Mouse (Mus musculus): ENCODE data around the gene Selenos.
A peak's percentile ranks its signal among the peaks of the same experiment; 100 is the strongest.

Gene Selenos

GRCm38 (mm10) chr7:66079364-66080230, at the start of gene Selenos:
Gene Selenos (plus strand): TSS chr7:66079649.
- peak; percentile 97 to 98 for DNase-seq (ENCODE audit: inconsistent age in 2 of 2, low spot score in 1 of 2)

GRCm38 (mm10) chr7:66036809-66037208, 42.6 kb upstream of the Selenos start:
- no peak for DNase-seq (ENCODE audit: inconsistent age in 2 of 2, low spot score in 1 of 2)

GRCm38 (mm10) chr7:66038261-66038660, 41.2 kb upstream of the Selenos start:
- DNase-seq (ENCODE audit: inconsistent age in 2 of 2, low spot score in 1 of 2): peak in 1 of 2 experiments; percentile 40

GRCm38 (mm10) chr7:66038730-66039129, 40.7 kb upstream of the Selenos start:
- peak in 1 of 2 experiments; percentile 19 for DNase-seq (ENCODE audit: inconsistent age in 2 of 2, low spot score in 1 of 2)

DNA sequence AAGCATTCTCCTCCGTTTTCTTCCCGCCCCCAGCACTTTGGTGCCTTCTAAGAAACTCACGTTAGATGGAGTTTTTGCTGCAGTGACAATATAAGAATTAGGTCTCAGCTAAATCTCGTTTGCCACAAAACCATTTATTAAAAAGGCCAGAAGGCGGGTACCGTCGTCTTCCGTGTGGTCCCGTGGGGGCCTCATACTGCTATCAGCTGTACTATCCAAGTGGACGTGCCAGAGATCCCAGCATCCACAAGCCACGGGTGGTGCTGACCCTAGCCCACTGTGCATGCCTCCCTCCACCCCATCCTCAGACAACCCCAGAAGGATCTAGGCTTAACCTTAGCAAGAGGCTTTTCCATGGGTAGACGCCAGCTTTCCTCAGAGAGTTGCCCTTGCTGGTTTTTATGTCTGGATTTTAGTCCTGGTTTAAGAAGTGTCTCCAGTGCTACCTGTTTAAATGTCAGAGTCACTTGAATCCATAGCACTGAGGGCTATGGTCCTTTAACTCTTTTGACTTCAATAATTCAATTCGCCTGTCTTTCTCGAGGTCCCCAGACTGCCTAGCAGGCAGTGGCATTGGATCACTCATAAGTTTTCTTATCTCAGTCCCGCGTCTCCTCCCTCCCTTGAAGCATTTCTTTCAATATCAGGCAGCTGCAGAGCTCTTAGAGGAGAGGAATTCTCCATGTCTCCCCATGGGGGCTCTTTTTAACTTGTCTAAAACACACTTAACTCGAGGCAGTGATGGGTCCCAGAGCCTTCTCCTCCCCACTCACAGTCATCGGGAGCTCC, 39.2 kb upstream of the Selenos start:
- no peak for DNase-seq (ENCODE audit: inconsistent age in 2 of 2, low spot score in 1 of 2)

GRCm38 (mm10) chr7:66043552-66044459, 35.6 kb upstream of the Selenos start, which contains the start of gene Gm45213:
Gene Gm45213 (plus strand): TSS chr7:66043602.
- DNase-seq (ENCODE audit: inconsistent age in 2 of 2, low spot score in 1 of 2): no peak

DNA sequence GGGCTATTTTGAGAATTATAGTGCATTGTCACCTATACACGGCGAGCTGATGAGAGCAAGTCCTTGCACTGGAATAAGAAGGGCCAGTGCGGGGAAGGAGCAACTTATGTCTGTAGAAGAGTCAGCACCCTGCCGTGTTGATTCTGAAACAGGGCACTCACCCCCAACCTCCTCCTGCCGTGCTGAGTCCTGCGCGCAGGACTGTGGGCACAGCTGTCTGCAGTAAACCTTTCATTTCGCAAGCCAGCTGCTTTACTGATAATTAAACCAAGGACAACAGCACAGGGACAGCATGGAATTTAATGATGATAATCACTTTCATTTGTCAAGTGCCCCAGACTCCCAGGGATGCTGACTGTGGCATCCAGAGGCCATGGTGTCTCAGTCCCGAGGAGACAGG, 34.8 kb upstream of the Selenos start:
- peak in 1 of 2 experiments; percentile 24 for DNase-seq (ENCODE audit: inconsistent age in 2 of 2, low spot score in 1 of 2)

- peak in 1 of 2 experiments; percentile 17 for DNase-seq (ENCODE audit: inconsistent age in 2 of 2, low spot score in 1 of 2)
Measured at GRCm38 (mm10) chr7:66046921-66047918, 32.2 kb upstream of the Selenos start.

GRCm38 (mm10) chr7:66047975-66048374, 31.5 kb upstream of the Selenos start:
- no peak for DNase-seq (ENCODE audit: inconsistent age in 2 of 2, low spot score in 1 of 2)

DNA sequence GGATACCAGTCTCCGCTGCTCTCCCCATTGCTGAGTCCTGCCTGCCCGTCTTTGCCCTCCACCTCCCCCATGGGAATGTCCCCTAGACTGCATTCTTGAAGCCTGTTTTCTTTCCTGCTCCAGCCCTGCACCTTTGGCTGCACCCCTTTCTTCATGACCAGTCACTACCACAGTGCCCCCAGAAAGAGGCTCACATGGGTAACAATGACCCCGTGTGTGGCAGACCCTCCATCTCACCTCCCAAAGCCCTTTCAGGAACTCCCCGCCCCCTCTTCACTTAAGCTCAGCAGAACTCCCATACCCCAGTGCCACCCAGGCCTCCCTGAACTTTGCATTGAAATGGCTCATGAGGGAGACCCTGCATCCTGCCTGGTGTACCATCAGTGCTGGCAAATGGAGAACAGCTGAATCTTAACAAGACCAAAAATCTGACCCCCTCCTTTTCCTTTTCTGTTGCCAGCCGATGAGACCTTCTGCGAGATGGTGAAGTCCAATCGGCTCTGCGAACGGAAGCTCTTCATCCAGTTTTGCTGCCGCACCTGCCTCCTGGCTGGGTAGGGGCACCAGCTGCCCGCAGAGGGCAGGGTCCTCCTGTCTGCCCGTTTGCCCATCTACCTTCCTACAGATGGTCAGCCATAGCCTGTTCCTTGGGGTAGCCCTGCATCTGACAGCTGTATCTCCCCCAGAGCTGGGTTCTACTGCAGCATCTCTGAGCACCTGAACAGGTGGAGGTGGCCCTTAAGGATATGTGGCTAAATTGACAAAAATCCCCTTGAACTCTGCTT, 30.8 kb upstream of the Selenos start:
- DNase-seq (ENCODE audit: inconsistent age in 2 of 2, low spot score in 1 of 2): no peak

DNA sequence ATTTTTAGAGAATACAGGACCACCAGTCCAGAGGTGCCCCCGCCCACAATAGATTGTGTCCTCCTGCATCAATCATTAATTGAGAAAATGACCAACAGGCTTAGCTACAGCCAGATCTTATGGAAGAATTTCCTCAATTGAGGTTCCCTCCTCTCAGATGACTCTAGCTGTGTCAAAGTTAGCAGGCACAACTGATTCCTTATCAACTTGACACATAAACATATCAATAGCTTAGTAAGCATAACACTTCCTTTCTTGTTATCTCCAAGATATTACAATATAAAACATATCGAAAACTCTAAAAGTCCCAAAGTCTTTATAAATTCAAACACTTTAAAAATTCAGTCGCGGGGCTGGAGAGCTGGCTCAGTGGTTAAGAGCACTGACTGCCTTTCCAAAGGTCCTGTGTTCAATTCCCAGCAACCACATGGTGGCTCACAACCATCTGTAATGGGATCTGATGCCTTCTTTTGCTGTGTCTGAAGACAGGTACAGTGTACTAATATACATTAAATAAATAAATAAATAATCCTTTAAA, 25.4 kb upstream of the Selenos start:
- no peak for DNase-seq (ENCODE audit: inconsistent age in 2 of 2, low spot score in 1 of 2)

- DNase-seq (ENCODE audit: inconsistent age in 2 of 2, low spot score in 1 of 2): peak in 1 of 2 experiments; percentile 72
Measured at GRCm38 (mm10) chr7:66055356-66055755, 24.1 kb upstream of the Selenos start.

DNA sequence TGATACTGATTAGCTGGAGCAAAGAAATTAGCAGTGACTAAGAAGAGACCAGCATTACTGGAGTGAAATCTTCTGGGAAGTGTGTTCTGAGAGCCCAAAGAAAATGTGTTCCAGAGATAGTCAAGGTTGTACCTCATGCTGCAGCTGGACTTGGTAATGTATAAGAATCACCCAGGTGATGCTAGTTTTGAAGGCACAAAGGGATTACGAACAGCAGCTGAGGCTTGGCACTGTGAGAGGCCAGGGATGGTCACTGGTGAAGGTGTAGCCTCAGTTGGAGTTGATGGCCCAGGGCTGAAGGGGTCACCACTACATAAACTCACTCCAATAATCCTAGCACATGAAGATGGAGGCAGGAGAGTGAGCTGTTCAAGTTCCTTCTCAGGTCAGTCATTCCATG, 20.7 kb upstream of the Selenos start, which contains the start of gene Snrpa1:
Snrpa1 (plus strand) TSS at position 301 of the 400 bp plus-strand sequence.
- no peak for DNase-seq (ENCODE audit: inconsistent age in 2 of 2, low spot score in 1 of 2)

GRCm38 (mm10) chr7:66060066-66060956, 19.1 kb upstream of the Selenos start:
- peak; percentile 90 to 97 for DNase-seq (ENCODE audit: inconsistent age in 2 of 2, low spot score in 1 of 2)

DNA sequence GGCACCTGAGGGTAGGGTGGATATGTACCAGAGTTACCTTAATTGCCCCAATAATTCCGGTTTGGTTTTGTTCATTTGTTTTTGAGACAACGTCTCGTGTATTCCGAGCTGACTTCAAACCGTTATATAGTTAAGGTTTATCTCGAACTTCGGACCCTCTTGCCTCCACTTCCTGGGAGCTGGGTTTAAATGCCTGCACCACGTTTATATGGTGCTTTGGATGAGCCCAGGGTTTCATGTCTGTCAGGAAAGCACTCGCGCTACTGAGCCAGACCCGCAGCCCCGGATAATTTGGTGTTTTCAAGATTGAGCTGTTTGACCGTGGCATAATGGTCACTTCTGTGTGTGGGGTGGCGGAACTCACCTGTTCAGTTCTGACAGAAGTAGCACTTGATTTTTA, 18.4 kb upstream of the Selenos start:
- DNase-seq (ENCODE audit: inconsistent age in 2 of 2, low spot score in 1 of 2): no peak

DNA sequence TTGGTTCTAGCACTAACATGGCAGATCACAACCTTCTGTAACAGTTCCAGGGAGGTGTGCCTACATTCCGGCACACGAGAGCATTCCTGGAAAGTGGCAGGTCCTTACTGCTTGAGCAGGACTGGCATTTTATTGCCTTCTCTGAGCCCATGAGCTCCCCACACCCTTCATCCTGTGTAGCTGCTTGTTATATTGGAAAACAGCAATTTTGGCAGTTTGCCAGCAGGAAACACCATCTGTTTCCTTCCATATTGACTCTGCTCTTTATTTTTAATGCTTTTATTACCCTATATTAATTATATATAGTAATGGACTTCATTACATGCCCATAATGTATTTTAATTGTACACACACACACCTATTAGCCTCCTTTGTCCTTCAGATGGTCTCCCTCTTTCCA, 3.0 kb upstream of the Selenos start:
- no peak for DNase-seq (ENCODE audit: inconsistent age in 2 of 2, low spot score in 1 of 2)

DNA sequence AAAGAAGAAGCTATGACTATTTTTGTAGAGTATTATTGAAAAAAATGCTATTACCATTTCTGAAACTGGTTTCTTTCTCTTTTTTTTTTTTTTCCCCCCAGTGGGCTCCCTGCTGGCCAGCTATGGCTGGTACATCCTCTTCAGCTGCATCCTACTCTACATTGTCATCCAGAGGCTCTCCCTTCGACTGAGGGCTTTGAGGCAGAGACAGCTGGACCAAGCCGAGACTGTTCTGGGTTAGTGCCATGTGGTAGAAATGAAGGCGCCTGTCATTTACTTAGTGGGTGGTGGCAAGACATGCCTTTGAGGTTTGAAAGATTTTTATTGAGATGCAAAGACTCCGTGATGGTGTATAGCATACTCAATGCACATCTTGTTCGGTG, 773 bp downstream of the Selenos start:
- peak in 1 of 2 experiments; percentile 49 for DNase-seq (ENCODE audit: inconsistent age in 2 of 2, low spot score in 1 of 2)
